Mouse (Mus musculus): ENCODE data around the gene Sema5a.

Sema5a gene

GRCm38 (mm10) chr15:32306557-32307243 lies 62.1 kb downstream of the Sema5a start:
- ATAC-seq (ENCODE audit: low TSS enrichment), result no peak

GRCm38 (mm10) chr15:32310834-32311233 lies 66.2 kb downstream of the Sema5a start:
- ATAC-seq (ENCODE audit: low TSS enrichment), result no peak

GRCm38 (mm10) chr15:32311287-32311686 lies 66.7 kb downstream of the Sema5a start:
- no peak for ATAC-seq (ENCODE audit: low TSS enrichment)

- no peak for ATAC-seq (ENCODE audit: low TSS enrichment)
Measured at GRCm38 (mm10) chr15:32317074-32317473, 72.5 kb downstream of the Sema5a start.

GRCm38 (mm10) chr15:32320739-32321138 lies 76.1 kb downstream of the Sema5a start:
- no peak for ATAC-seq (ENCODE audit: low TSS enrichment)

- no peak for ATAC-seq (ENCODE audit: low TSS enrichment)
Measured at GRCm38 (mm10) chr15:32322455-32323220, 78.0 kb downstream of the Sema5a start.

- no peak for ATAC-seq (ENCODE audit: low TSS enrichment)
Measured at GRCm38 (mm10) chr15:32323224-32323623, 78.6 kb downstream of the Sema5a start.

GRCm38 (mm10) chr15:32324105-32324504 lies 79.5 kb downstream of the Sema5a start:
- ATAC-seq (ENCODE audit: low TSS enrichment), result peak; percentile 47; the same call in 1 of the 2 replicates

GRCm38 (mm10) chr15:32328370-32329004 lies 83.9 kb downstream of the Sema5a start:
- ATAC-seq (ENCODE audit: low TSS enrichment), result no peak

- ATAC-seq (ENCODE audit: low TSS enrichment), result no peak
Measured at GRCm38 (mm10) chr15:32329670-32330330, 85.2 kb downstream of the Sema5a start.

- no peak for ATAC-seq (ENCODE audit: low TSS enrichment)
Measured at GRCm38 (mm10) chr15:32330427-32330826, 85.8 kb downstream of the Sema5a start.

- no peak for ATAC-seq (ENCODE audit: low TSS enrichment)
Measured at GRCm38 (mm10) chr15:32331037-32331436, 86.4 kb downstream of the Sema5a start.

- ATAC-seq (ENCODE audit: low TSS enrichment), result no peak
Measured at GRCm38 (mm10) chr15:32333456-32333855, 88.8 kb downstream of the Sema5a start.

GRCm38 (mm10) chr15:32337810-32338209 lies 93.2 kb downstream of the Sema5a start:
- ATAC-seq (ENCODE audit: low TSS enrichment), result no peak

GRCm38 (mm10) chr15:32338721-32339290 lies 94.2 kb downstream of the Sema5a start:
- ATAC-seq (ENCODE audit: low TSS enrichment), result peak; percentile 18; the same call in 1 of the 2 replicates

GRCm38 (mm10) chr15:32339426-32339825 lies 94.8 kb downstream of the Sema5a start:
- ATAC-seq (ENCODE audit: low TSS enrichment), result no peak

GRCm38 (mm10) chr15:32341423-32341822 lies 96.8 kb downstream of the Sema5a start:
- ATAC-seq (ENCODE audit: low TSS enrichment), result no peak

- ATAC-seq (ENCODE audit: low TSS enrichment), result no peak
Measured at GRCm38 (mm10) chr15:32343544-32343943, 98.9 kb downstream of the Sema5a start.

GRCm38 (mm10) chr15:32347315-32347714 lies 102.7 kb downstream of the Sema5a start:
- ATAC-seq (ENCODE audit: low TSS enrichment), result peak; percentile 52; the same call in 1 of the 2 replicates

- ATAC-seq (ENCODE audit: low TSS enrichment), result no peak; the same call in 1 of the 2 replicates
Measured at GRCm38 (mm10) chr15:32349276-32349675, 104.7 kb downstream of the Sema5a start.

GRCm38 (mm10) chr15:32352995-32353394 lies 108.4 kb downstream of the Sema5a start:
- ATAC-seq (ENCODE audit: low TSS enrichment), result no peak

- ATAC-seq (ENCODE audit: low TSS enrichment), result no peak
Measured at GRCm38 (mm10) chr15:32353513-32353912, 108.9 kb downstream of the Sema5a start.

Measured in frontal cortex, adult (tissue).